Mouse (Mus musculus): Measurements from ENCODE around the gene Prpf38a.

GRCm38 (mm10) chr4:108618586-108618985 lies 39.5 kb upstream of the Prpf38a start:
- TF ChIP-seq CEBPB (IDR thresholded peaks at IDR 0.05; ENCODE audit: insufficient read depth, poor library complexity, severe bottlenecking) (no peak), POLR2A (IDR thresholded peaks at IDR 0.05; ENCODE audit: insufficient read length, low read depth) (no peak), MAX (IDR thresholded peaks at IDR 0.05; ENCODE audit: low read depth) (no peak), REST (IDR thresholded peaks at IDR 0.05; ENCODE audit: insufficient read depth, insufficient read length) (no peak), SRF (IDR thresholded peaks at IDR 0.05; ENCODE audit: control insufficient read depth, insufficient read length, low read depth) (no peak), USF1 (IDR thresholded peaks at IDR 0.05; ENCODE audit: low read depth) (no peak)

Data from myocyte (in vitro differentiated cells).